Mouse (Mus musculus) lung, postnatal 10 days (tissue): Measurements from ENCODE around the gene Srgap3.
"Not testable (repeated sequence)": the region's sequence is repeated elsewhere in the genome, so short reads cannot be mapped to it uniquely, and the experiment has no call there.

Experiments used
- DNase-seq: peaks from one replicate; pipeline ENCODE4 v3.0.0; 2021

Srgap3 gene

GRCm38 (mm10) chr6:112733942-112734341 lies 213.1 kb downstream of the Srgap3 start:
- no peak for DNase-seq

- DNase-seq: no peak
These were observed 214.6 kb downstream of the Srgap3 start for GRCm38 (mm10) chr6:112732434-112732833.

- DNase-seq: no peak
These were observed 215.7 kb downstream of the Srgap3 start for GRCm38 (mm10) chr6:112731386-112731785.

GRCm38 (mm10) chr6:112728760-112729422 lies 218.2 kb downstream of the Srgap3 start:
- peak; percentile 82 for DNase-seq

GRCm38 (mm10) chr6:112725468-112725867 lies 221.6 kb downstream of the Srgap3 start:
- DNase-seq: no peak

GRCm38 (mm10) chr6:112720409-112721080 lies 226.5 kb downstream of the Srgap3 start:
- DNase-seq: no peak

GRCm38 (mm10) chr6:112719983-112720382 lies 227.1 kb downstream of the Srgap3 start:
- DNase-seq: no peak

GRCm38 (mm10) chr6:112717168-112717567 lies 229.9 kb downstream of the Srgap3 start:
- DNase-seq: peak; percentile 28

- DNase-seq: no peak
These were observed 233.1 kb downstream of the Srgap3 start for GRCm38 (mm10) chr6:112713951-112714350.

- not testable (repeated sequence) for DNase-seq
These were observed 244.8 kb downstream of the Srgap3 start for GRCm38 (mm10) chr6:112702296-112702695.

- peak; percentile 72 for DNase-seq
These were observed 246.7 kb downstream of the Srgap3 start for GRCm38 (mm10) chr6:112700392-112700791.

- DNase-seq: no peak
These were observed 248.0 kb downstream of the Srgap3 start for GRCm38 (mm10) chr6:112699115-112699514.

GRCm38 (mm10) chr6:112696056-112696950 lies 250.8 kb downstream of the Srgap3 start, which contains the start of gene Rad18:
Rad18 (minus strand) TSS chr6:112696686.
- peak; percentile 90 for DNase-seq

- DNase-seq: no peak
These were observed 252.6 kb downstream of the Srgap3 start for GRCm38 (mm10) chr6:112694492-112694891.

- DNase-seq: no peak
These were observed 255.5 kb downstream of the Srgap3 start for GRCm38 (mm10) chr6:112691523-112691922.

- peak; percentile 9 for DNase-seq
These were observed 259.0 kb downstream of the Srgap3 start for GRCm38 (mm10) chr6:112688033-112688432.

- DNase-seq: no peak
These were observed 260.6 kb downstream of the Srgap3 start for GRCm38 (mm10) chr6:112686485-112686884.

- DNase-seq: no peak
These were observed 263.0 kb downstream of the Srgap3 start for GRCm38 (mm10) chr6:112684065-112684464.
